ENCODE assay signal across 8 mouse cellular contexts in the genomic region with DNA sequence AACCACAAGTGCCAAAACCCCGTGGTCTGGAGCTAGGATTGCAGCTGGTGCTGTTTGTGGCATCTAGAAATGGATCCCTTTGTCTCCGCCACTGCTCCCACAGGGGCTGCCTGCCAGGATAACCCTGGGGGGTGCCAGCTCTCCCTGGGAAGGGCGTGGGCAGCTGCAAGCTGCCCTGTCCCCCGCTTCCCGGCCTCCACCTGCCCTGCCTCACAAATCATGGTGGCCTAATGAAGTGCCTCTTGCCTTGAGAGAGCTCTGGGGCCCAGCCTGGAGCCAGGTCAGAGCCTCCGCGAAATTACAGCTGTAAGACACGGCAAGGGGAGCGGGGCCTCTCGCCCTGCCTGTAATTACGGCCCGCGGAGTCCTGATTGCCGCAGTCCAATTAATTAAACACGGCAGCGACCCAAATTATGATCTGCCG.
DNase-seq lines count a peak whose midpoint lies in the region; ATAC-seq lines count a peak whose summit lies in the region.
"Had no signal": no experiment of that assay in that cellular context is flagged by ENCODE, and none has a peak within 500 bp of the region (broad histone marks: within the 10 kb centered on the region; RNA-seq: fewer than 3 reads in every experiment).

No protein-coding gene starts in this region.

- H3K27ac ChIP-seq in embryonic facial prominence, embryonic 13.5 days: 0 out of 2 replicates have a peak overlapping the region, but pooled peaks have one; percentile 12
- peak overlapping the region; percentile 26; the same call in 1 of the 2 replicates for H3K27ac ChIP-seq in intestine, embryonic 16.5 days (ENCODE audit: low read length)
- peak overlapping the region; percentile 68 for H3K27ac ChIP-seq in neural tube, embryonic 12.5 days
- H3K27ac ChIP-seq: stomach, embryonic 15.5 days had no signal

- no peaks in the 10 kb centered on the region for H3K36me3 ChIP-seq in embryonic facial prominence, embryonic 13.5 days
- no peaks in the 10 kb centered on the region for H3K36me3 ChIP-seq in intestine, embryonic 16.5 days (ENCODE audit: control insufficient read depth, insufficient read depth, low read length)
- no peaks in the 10 kb centered on the region for H3K36me3 ChIP-seq in neural tube, embryonic 12.5 days
- H3K36me3 ChIP-seq: stomach, embryonic 15.5 days had no signal

- DNase-seq in left cerebral cortex, adult 11 months (ENCODE audit: low spot score): peak; percentile 61
- DNase-seq in left cerebral cortex, postnatal 10 days (ENCODE audit: extremely low spot score in 1 of 2, low spot score in 2 of 2): no peak
- no peak for DNase-seq in thymus, adult 18-20 months

- WGBS in embryonic facial prominence, embryonic 13.5 days: 4% methylated on average over 17 of the region's 17 CpGs
- WGBS in intestine, embryonic 16.5 days: 28% methylated on average over 17 of the region's 17 CpGs
- WGBS in neural tube, embryonic 12.5 days: 4% methylated on average over 17 of the region's 17 CpGs

- no peak overlapping the region for H3K4me3 ChIP-seq in embryonic facial prominence, embryonic 13.5 days
- H3K4me3 ChIP-seq in intestine, embryonic 16.5 days (ENCODE audit: low read length): no peak overlapping the region
- H3K4me3 ChIP-seq in neural tube, embryonic 12.5 days: no peak overlapping the region
- H3K4me3 ChIP-seq: stomach, embryonic 15.5 days had no signal

- intact Hi-C loops in left cerebral cortex, postnatal 10 days (cut with DNase I): no loop called here

- no peak for ATAC-seq in embryonic facial prominence, embryonic 13.5 days (ENCODE audit: insufficient number of reproducible peaks, insufficient read depth, low FRiP score, low TSS enrichment, low read depth)
- ATAC-seq in intestine, embryonic 16.5 days: no peak
- ATAC-seq in neural tube, embryonic 12.5 days (ENCODE audit: low FRiP score, low read depth): peak; percentile 69
- ATAC-seq in granulocyte monocyte progenitor cell, adult 5-6 weeks (replicated peaks; ENCODE audit: poor library complexity, severe bottlenecking): no peak

- H3K4me2 ChIP-seq in embryonic facial prominence, embryonic 13.5 days: peak overlapping the region; percentile 33
- H3K4me2 ChIP-seq in intestine, embryonic 16.5 days (ENCODE audit: low read depth, low read length): no peak overlapping the region
- peak overlapping the region; percentile 45 for H3K4me2 ChIP-seq in neural tube, embryonic 12.5 days (replicated peaks)
- H3K4me2 ChIP-seq: stomach, embryonic 15.5 days had no signal

- H3K27me3 ChIP-seq in embryonic facial prominence, embryonic 13.5 days: 0 out of 2 replicates have a peak, but pooled peaks cover 6% of the 10 kb centered on the region
- H3K27me3 ChIP-seq in intestine, embryonic 16.5 days (replicated peaks; ENCODE audit: control insufficient read depth, insufficient read depth, low read length): no peaks in the 10 kb centered on the region
- H3K27me3 ChIP-seq in neural tube, embryonic 12.5 days (replicated peaks): no peaks in the 10 kb centered on the region
- H3K27me3 ChIP-seq: stomach, embryonic 15.5 days had no signal

- no peaks in the 10 kb centered on the region for H3K9me3 ChIP-seq in embryonic facial prominence, embryonic 13.5 days
- H3K9me3 ChIP-seq in intestine, embryonic 16.5 days (ENCODE audit: control insufficient read depth, low read length): no peaks in the 10 kb centered on the region
- H3K9me3 ChIP-seq in neural tube, embryonic 12.5 days: no peaks in the 10 kb centered on the region
- H3K9me3 ChIP-seq: stomach, embryonic 15.5 days had no signal

- peaks cover 28% of the 10 kb centered on the region for H3K4me1 ChIP-seq in embryonic facial prominence, embryonic 13.5 days
- peaks cover 42% of the 10 kb centered on the region for H3K4me1 ChIP-seq in intestine, embryonic 16.5 days (ENCODE audit: control insufficient read depth, insufficient read depth, low read length)
- H3K4me1 ChIP-seq in neural tube, embryonic 12.5 days: peaks cover 73% of the 10 kb centered on the region

- peak overlapping the region; percentile 28; the same call in 1 of the 2 replicates for H3K9ac ChIP-seq in embryonic facial prominence, embryonic 13.5 days
- H3K9ac ChIP-seq in intestine, embryonic 16.5 days (ENCODE audit: low read depth, low read length): peak overlapping the region; percentile 50
- peak overlapping the region; percentile 40; the same call in 1 of the 2 replicates for H3K9ac ChIP-seq in neural tube, embryonic 12.5 days
- H3K9ac ChIP-seq: stomach, embryonic 15.5 days had no signal

Comparison
In these comparisons a context has a peak if more than half of its experiments do, and no peak if none do; other contexts are left out.
1. H3K27ac ChIP-seq: peak in every context shown above with its lines; median percentile 68 in neural tube, embryonic 12.5 days; 26 in intestine, embryonic 16.5 days; 12 in embryonic facial prominence, embryonic 13.5 days.